Mouse (Mus musculus): Measurements from ENCODE around the gene Cldn14. TPM values are rescaled to one million over a fixed set of nuclear protein-coding genes. Genes with fewer than 3 reads are reported as not detected.
"Not testable (repeated sequence)": the region's sequence is repeated elsewhere in the genome, so short reads cannot be mapped to it uniquely, and the experiment has no call there.

Cldn14 gene
- total RNA-seq, 1 experiment: 0.36 TPM

DNA sequence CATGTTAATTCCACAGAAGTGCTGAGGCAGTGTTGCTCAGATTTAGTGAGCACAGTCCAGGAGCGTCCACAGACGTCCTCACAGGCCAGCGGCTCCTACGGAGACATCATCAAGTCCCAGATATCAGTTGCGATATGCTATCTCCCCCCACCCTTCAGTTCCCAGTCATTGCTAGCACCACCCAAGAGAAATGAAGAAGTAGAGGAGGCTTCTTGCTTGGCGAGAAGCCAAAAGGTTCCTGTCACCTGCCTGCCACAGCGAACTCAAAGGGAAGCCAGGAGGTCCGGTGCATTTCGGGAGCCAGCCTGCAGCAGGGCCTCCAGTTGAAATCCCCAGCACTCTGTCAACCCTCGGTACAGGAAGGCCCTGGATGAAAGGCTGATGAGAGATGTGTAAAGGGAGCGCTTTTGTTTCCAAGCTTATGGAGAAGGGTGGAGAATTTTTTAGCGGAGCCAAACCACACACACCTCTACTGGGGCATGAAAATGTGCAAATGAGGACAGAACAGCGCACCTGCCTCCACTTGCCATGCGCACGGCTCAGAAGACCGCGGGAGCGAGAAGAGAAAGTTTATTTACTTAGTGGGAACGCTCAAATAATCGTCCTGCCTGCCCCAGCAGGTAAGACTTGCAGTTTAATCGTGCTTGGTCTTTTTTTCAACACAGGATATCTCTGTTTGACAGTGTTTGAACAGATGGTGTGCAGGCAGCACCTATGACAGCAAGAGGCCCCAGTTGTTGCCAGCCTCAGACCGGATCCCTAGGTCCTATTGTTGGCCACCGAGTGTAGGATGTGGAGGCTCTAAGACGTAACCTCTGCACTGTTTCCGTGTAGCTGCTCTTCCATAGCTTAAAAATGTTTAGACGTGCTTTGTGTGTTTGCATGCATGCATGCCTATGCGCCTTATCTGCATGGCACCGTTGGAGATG lies 15.0 kb upstream of the Cldn14 start:
- Histone ChIP-seq H3K4me1 (ENCODE audit: control insufficient read depth in 2 of 2, insufficient read depth in 2 of 2, low read length in 2 of 2, poor library complexity in 1 of 2) (no peaks in the 10 kb centered on the region; a peak in 1 of 4 replicates), H3K4me3 (ENCODE audit: insufficient read depth in 1 of 2, low read depth in 1 of 2, low read length in 2 of 2, poor library complexity in 1 of 2, severe bottlenecking in 1 of 2) (0 out of 4 replicates have a peak overlapping the region, but pooled peaks of 1 of the 2 experiments have one; percentile 16), H3K36me3 (ENCODE audit: control insufficient read depth, insufficient read depth, low read length, poor library complexity, severe bottlenecking) (no peaks in the 10 kb centered on the region), H3K9me3 (ENCODE audit: control insufficient read depth, insufficient read depth, low read depth, low read length) (no peaks in the 10 kb centered on the region), H3K27ac (ENCODE audit: insufficient read depth, low read depth, low read length, poor library complexity, severe bottlenecking) (no peak overlapping the region), H3K9ac (ENCODE audit: insufficient read depth, low read depth, low read length, poor library complexity, severe bottlenecking) (no peak overlapping the region)
- in situ Hi-C loops (cut with MboI; ENCODE audit: low sequenced_read_pairs in 2 of 2, unreplicated experiment in 2 of 2): no loop called here
- TF ChIP-seq MAFK (IDR thresholded peaks at IDR 0.05; ENCODE audit: insufficient read depth, low read depth, low read length) (no peak), ZC3H11A (IDR thresholded peaks at IDR 0.05; ENCODE audit: borderline replicate concordance, low read depth, low read length) (no peak)
- no peak for DNase-seq (ENCODE audit: low read depth, low spot score)

GRCm38 (mm10) chr16:94019725-94020124 lies 11.1 kb upstream of the Cldn14 start:
- H3K9ac ChIP-seq (ENCODE audit: insufficient read depth, low read depth, low read length, poor library complexity, severe bottlenecking); H3K36me3 ChIP-seq (ENCODE audit: control insufficient read depth, insufficient read depth, low read length, poor library complexity, severe bottlenecking); in situ Hi-C loops (cut with MboI; ENCODE audit: low sequenced_read_pairs in 2 of 2, unreplicated experiment in 2 of 2); H3K9me3 ChIP-seq (ENCODE audit: control insufficient read depth, insufficient read depth, low read depth, low read length); H3K4me1 ChIP-seq (ENCODE audit: control insufficient read depth in 2 of 2, insufficient read depth in 2 of 2, low read length in 2 of 2, poor library complexity in 1 of 2); H3K27ac ChIP-seq (ENCODE audit: insufficient read depth, low read depth, low read length, poor library complexity, severe bottlenecking); H3K4me3 ChIP-seq (ENCODE audit: insufficient read depth in 1 of 2, low read depth in 1 of 2, low read length in 2 of 2, poor library complexity in 1 of 2, severe bottlenecking in 1 of 2); DNase-seq (ENCODE audit: low read depth, low spot score): not testable (repeated sequence)
- peak; percentile 70; the same call in 1 of the 2 replicates for TF ChIP-seq ZC3H11A (IDR thresholded peaks at IDR 0.05; ENCODE audit: borderline replicate concordance, low read depth, low read length)

DNA sequence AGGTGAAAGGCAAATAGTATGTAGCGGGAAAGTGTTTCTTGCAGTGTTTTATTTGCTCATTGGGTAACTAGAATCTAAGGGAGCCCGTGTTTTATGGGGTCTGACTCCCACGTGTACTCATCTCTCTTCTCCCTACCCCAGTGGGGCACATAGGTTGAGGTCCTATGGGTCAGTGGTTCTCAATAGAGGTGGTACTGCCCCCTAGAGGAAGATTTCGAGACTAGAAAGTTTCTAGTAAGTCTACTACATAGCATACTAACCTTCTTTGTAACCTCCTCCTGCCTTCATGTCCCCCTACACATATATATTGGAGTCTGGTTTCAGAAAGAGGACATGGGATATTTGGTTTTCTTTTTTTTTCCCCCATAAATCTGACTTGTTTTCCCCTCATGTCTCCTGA lies 9.3 kb upstream of the Cldn14 start:
- H3K27ac ChIP-seq (ENCODE audit: insufficient read depth, low read depth, low read length, poor library complexity, severe bottlenecking): no peak overlapping the region
- no peak for DNase-seq (ENCODE audit: low read depth, low spot score)
- H3K9me3 ChIP-seq (ENCODE audit: control insufficient read depth, insufficient read depth, low read depth, low read length): no peaks in the 10 kb centered on the region
- H3K4me3 ChIP-seq (ENCODE audit: insufficient read depth in 1 of 2, low read depth in 1 of 2, low read length in 2 of 2, poor library complexity in 1 of 2, severe bottlenecking in 1 of 2): no peak overlapping the region
- H3K9ac ChIP-seq (ENCODE audit: insufficient read depth, low read depth, low read length, poor library complexity, severe bottlenecking): no peak overlapping the region
- peaks cover 12 to 14% of the 10 kb centered on the region in 2 experiments for H3K4me1 ChIP-seq (ENCODE audit: control insufficient read depth in 2 of 2, insufficient read depth in 2 of 2, low read length in 2 of 2, poor library complexity in 1 of 2)
- no peak for TF ChIP-seq HCFC1 (IDR thresholded peaks at IDR 0.05; ENCODE audit: borderline replicate concordance, insufficient read depth, low read length)
- TF ChIP-seq ZC3H11A (IDR thresholded peaks at IDR 0.05; ENCODE audit: borderline replicate concordance, low read depth, low read length): no peak
- TF ChIP-seq MAFK (IDR thresholded peaks at IDR 0.05; ENCODE audit: insufficient read depth, low read depth, low read length): no peak
- TF ChIP-seq CHD2 (IDR thresholded peaks at IDR 0.05; ENCODE audit: low read depth, low read length): no peak
- no peaks in the 10 kb centered on the region for H3K36me3 ChIP-seq (ENCODE audit: control insufficient read depth, insufficient read depth, low read length, poor library complexity, severe bottlenecking)
- in situ Hi-C loops (cut with MboI; ENCODE audit: low sequenced_read_pairs in 2 of 2, unreplicated experiment in 2 of 2): no loop called here

DNA sequence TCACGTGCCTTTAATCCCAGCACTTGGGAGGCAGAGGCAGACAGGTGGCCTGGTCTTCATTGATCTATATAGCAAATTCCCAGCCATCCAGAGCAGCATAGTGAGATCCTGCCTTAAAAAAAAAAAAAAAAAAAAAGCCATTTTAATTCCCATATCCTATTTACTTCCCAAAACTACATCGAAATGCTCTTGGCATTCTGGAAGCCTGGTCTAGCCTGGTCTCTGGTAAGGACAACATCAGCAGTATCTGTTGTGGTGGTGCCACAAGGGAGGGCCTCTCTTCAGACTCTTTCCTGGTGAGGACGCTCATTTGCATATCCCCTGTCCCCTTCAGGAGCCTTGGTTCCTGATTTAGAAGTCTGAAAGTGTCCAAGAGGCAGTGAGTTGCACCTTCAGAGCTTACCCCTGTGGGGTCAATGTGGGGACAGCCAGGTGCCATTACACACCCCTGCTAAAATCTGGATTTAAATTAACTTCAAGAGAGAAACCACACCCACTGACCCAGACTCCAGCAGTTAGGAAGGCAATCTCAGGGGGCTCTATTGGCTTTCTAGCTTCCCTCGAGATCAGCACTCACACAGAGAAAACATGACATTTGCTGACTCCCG lies 6.0 kb upstream of the Cldn14 start:
- no peak for DNase-seq (ENCODE audit: low read depth, low spot score)

DNA sequence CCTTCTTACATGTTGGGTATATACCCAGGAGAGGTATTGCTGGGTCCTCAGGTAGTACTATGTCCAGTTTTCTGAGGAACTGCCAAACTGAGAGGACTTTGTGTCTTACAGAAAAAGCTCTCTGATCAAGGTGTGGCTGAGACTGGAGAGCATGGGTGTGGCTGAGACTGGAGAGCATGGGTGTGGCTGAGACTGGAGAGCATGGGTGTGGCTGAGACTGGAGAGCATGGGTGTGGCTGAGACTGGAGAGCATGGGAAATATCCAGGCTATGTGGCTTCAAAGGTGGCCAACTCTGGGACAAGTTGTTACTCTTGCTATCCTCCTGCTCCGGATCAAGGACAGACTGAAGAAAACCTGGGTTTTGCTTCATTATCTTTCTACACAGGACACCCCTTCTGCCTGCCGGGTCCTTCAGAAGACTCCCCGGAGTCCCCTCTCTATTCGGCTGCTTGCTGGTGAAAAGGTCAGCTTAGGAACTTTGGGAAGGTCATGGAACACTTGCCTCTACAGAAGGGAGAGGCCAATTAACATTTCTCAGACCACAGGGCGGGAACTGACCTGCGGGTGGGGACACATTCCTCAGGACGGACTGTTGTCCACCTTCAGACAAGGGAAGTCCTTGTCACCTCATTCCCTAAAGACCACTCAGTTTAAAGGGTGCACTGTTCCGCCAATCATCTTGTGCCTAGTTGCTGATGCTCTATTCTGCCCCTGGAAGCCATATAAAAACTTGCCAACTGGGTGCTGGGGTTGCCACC lies 4.9 kb upstream of the Cldn14 start:
- H3K9ac ChIP-seq (ENCODE audit: insufficient read depth, low read depth, low read length, poor library complexity, severe bottlenecking): peak overlapping the region; percentile 49
- H3K27ac ChIP-seq (ENCODE audit: insufficient read depth, low read depth, low read length, poor library complexity, severe bottlenecking): peak overlapping the region; percentile 80
- in situ Hi-C loops (cut with MboI; ENCODE audit: low sequenced_read_pairs in 2 of 2, unreplicated experiment in 2 of 2); H3K36me3 ChIP-seq (ENCODE audit: control insufficient read depth, insufficient read depth, low read length, poor library complexity, severe bottlenecking); H3K9me3 ChIP-seq (ENCODE audit: control insufficient read depth, insufficient read depth, low read depth, low read length); DNase-seq (ENCODE audit: low read depth, low spot score): not testable (repeated sequence)
- peak overlapping the region; percentile 31 to 41 for H3K4me3 ChIP-seq (ENCODE audit: insufficient read depth in 1 of 2, low read depth in 1 of 2, low read length in 2 of 2, poor library complexity in 1 of 2, severe bottlenecking in 1 of 2)
- peaks cover 16 to 21% of the 10 kb centered on the region in 2 experiments for H3K4me1 ChIP-seq (ENCODE audit: control insufficient read depth in 2 of 2, insufficient read depth in 2 of 2, low read length in 2 of 2, poor library complexity in 1 of 2)

More for the DNA sequence above, 6.0 kb upstream of the Cldn14 start:
- Histone ChIP-seq H3K9ac (ENCODE audit: insufficient read depth, low read depth, low read length, poor library complexity, severe bottlenecking) (no peak overlapping the region; the same call in 1 of the 2 replicates), H3K4me3 (ENCODE audit: insufficient read depth in 1 of 2, low read depth in 1 of 2, low read length in 2 of 2, poor library complexity in 1 of 2, severe bottlenecking in 1 of 2) (peak overlapping the region in 1 of 2 experiments; percentile 31; a peak in 1 of 4 replicates), H3K4me1 (ENCODE audit: control insufficient read depth in 2 of 2, insufficient read depth in 2 of 2, low read length in 2 of 2, poor library complexity in 1 of 2) (peaks cover 16 to 17% of the 10 kb centered on the region in 2 experiments), H3K36me3 (ENCODE audit: control insufficient read depth, insufficient read depth, low read length, poor library complexity, severe bottlenecking) (no peaks in the 10 kb centered on the region), H3K9me3 (ENCODE audit: control insufficient read depth, insufficient read depth, low read depth, low read length) (no peaks in the 10 kb centered on the region), H3K27ac (ENCODE audit: insufficient read depth, low read depth, low read length, poor library complexity, severe bottlenecking) (peak overlapping the region; percentile 65; the same call in 1 of the 2 replicates)
- peak; percentile 78 for TF ChIP-seq ZNF384 (IDR thresholded peaks at IDR 0.05; ENCODE audit: low read depth, low read length)
- TF ChIP-seq HCFC1 (IDR thresholded peaks at IDR 0.05; ENCODE audit: borderline replicate concordance, insufficient read depth, low read length): no peak
- no peak for TF ChIP-seq ZC3H11A (IDR thresholded peaks at IDR 0.05; ENCODE audit: borderline replicate concordance, low read depth, low read length)
- no peak for TF ChIP-seq MAFK (IDR thresholded peaks at IDR 0.05; ENCODE audit: insufficient read depth, low read depth, low read length)
- in situ Hi-C loops (cut with MboI; ENCODE audit: low sequenced_read_pairs in 2 of 2, unreplicated experiment in 2 of 2): no loop called here

Data from ES-E14 (cell line).